Mouse (Mus musculus) midbrain, embryonic 15.5 days (tissue): ENCODE measurements around the gene March2. TPM values are rescaled to one million over a fixed set of nuclear protein-coding genes. Genes with fewer than 3 reads are reported as not detected.
"Not testable (repeated sequence)": the region's sequence is repeated elsewhere in the genome, so short reads cannot be mapped to it uniquely, and the experiment has no call there.

Experiments used
- ATAC-seq: fragments of 200-750 bp; cut with Nextera tagmentation; replicated peaks from 2 replicates; pipeline ENCODE4 v1.8.0; 2017; ENCODE audit warnings: moderate TSS enrichment
- H3K27ac ChIP-seq: fragments of 300-500 bp; sonication (generic); 2 replicates; pipeline ENCODE4 v1.5.1; 2015; ENCODE audit warnings: mild to moderate bottlenecking, inconsistent platforms
- H3K27me3 ChIP-seq: fragments of 300-500 bp; sonication (generic); replicated peaks from 2 replicates; pipeline ENCODE4 v1.6.1; 2015; ENCODE audit warnings: inconsistent platforms
- H3K36me3 ChIP-seq: fragments of 300-500 bp; sonication (generic); replicated peaks from 2 replicates; pipeline ENCODE4 v1.6.1; 2015; ENCODE audit warnings: inconsistent platforms
- H3K4me1 ChIP-seq: fragments of 300-500 bp; sonication (generic); 2 replicates; pipeline ENCODE4 v1.6.1; 2015; ENCODE audit warnings: inconsistent platforms
- H3K4me2 ChIP-seq: fragments of 300-500 bp; sonication (generic); 2 replicates; pipeline ENCODE4 v1.6.1; 2015; ENCODE audit warnings: inconsistent platforms, mild to moderate bottlenecking, moderate library complexity
- H3K4me3 ChIP-seq: fragments of 300-500 bp; sonication (generic); 2 replicates; pipeline ENCODE4 v1.5.1; 2015; ENCODE audit warnings: mild to moderate bottlenecking, inconsistent platforms
- H3K9ac ChIP-seq: fragments of 300-500 bp; sonication (generic); 2 replicates; pipeline ENCODE4 v1.6.1; 2015; ENCODE audit warnings: mild to moderate bottlenecking, inconsistent platforms
- H3K9me3 ChIP-seq: fragments of 300-500 bp; sonication (generic); 2 replicates; pipeline ENCODE4 v1.6.1; 2016; ENCODE audit warnings: inconsistent platforms
- WGBS: fragments of 180-500 bp; shearing (Covaris S2); methylation state at CpG from one replicate; pipeline ENCODE4 v1.1.7; 2015; ENCODE audit warnings: mixed read lengths; 5-methylcytosine and 5-hydroxymethylcytosine counted together
- polyA plus RNA-seq: library from polyadenylated mRNA; unstranded; fragments of >200 nt; fragmentation: Nextera tagmentation; extraction: Ambion mirVana; gene quantifications from 2 replicates; pipeline ENCODE4 v1.2.1, GENCODE M21; 2015

Gene March2
- polyA plus RNA-seq, 1 experiment from 2014 or later = 71.2 TPM

DNA sequence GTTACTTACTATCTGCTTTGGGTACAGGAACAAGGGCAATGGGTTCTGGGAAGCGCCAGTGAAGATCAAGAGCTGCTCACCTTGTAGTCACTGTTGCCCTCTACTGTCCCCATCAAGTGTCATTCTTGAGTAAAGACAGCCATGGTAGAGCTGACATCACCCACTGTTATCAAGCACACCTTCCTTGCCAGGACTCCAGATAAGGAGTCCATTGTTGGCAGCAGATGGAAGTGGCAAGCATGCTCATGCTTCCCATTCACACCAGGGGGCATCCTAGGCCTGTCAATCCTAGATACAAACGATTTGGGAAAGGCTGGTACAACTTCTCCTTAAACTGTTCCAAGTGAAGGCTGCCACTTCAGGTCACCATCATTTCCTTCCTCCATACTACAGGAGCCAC, 27.5 kb upstream of the March2 start:
- peaks cover 35% of the 10 kb centered on the region for H3K36me3 ChIP-seq
- H3K4me3 ChIP-seq = no peak overlapping the region
- no peaks in the 10 kb centered on the region for H3K9me3 ChIP-seq
- no peak overlapping the region for H3K27ac ChIP-seq
- no peak overlapping the region for H3K9ac ChIP-seq
- H3K27me3 ChIP-seq = no peaks in the 10 kb centered on the region
- 73% methylated on average over 2 of the region's 2 CpGs for WGBS
- no peak overlapping the region for H3K4me2 ChIP-seq
- ATAC-seq = no peak
- no peaks in the 10 kb centered on the region for H3K4me1 ChIP-seq

DNA sequence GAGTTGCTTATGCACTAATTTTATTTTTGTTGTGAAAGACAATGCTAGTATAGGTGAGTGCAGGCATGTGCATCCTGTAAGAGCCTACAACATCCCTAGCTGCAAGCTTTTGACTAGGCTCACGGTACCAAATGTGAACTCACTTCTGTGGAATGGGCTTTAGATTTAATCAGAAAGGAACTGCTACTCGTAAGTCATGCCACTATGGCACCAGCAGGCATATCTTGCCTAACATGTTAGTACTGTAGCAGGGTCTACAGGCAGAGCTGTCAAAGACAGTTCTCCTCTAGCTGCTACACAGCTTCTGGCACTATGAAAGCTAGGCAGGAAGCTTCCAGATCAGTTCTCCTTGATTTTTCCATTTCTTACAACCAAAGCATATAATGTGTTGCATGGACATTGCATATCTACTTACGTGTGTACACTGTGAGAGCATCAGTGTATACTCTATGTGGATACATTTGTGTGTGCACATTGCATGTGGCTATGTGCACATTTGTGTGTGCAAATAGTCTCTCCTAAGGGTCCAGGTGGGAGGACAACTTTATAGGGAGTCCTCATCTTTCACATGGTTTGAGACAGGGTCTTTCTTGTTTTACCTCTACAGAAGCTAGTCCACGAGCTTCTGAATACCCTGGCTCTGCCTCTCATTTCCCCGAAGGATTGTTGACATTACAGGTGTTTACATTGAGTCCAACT, 26.4 kb upstream of the March2 start:
- H3K27me3 ChIP-seq = no peaks in the 10 kb centered on the region
- 89% methylated on average over 5 of the region's 5 CpGs for WGBS
- peaks cover 35% of the 10 kb centered on the region for H3K36me3 ChIP-seq
- no peak overlapping the region for H3K27ac ChIP-seq
- H3K9me3 ChIP-seq = no peaks in the 10 kb centered on the region
- H3K9ac ChIP-seq = no peak overlapping the region
- no peaks in the 10 kb centered on the region for H3K4me1 ChIP-seq
- no peak overlapping the region for H3K4me3 ChIP-seq
- ATAC-seq = no peak
- H3K4me2 ChIP-seq = no peak overlapping the region

DNA sequence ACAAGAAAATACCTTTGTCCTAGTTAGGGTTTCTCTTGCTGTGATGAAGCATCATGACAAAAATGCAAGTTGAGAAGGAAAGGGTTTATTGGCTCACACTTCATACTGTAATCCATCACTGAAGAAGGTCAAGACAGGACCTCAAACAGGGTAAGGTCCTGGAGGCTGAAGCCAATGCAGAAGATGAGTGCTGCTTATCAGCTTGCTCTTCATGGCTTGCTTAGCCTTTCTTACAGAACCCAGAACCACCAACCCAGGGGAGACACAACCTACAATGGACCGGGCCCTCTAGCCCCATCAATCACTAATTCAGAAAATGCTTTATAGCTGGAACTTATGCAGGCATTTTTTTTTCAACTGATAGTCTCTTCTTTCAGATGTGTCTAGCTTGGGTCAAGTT, 23.9 kb upstream of the March2 start:
- Histone ChIP-seq H3K9me3 (no peaks in the 10 kb centered on the region), H3K27me3 (no peaks in the 10 kb centered on the region), H3K36me3 (peaks cover 17% of the 10 kb centered on the region), H3K9ac (no peak overlapping the region), H3K27ac (no peak overlapping the region), H3K4me2 (no peak overlapping the region), H3K4me1 (no peaks in the 10 kb centered on the region), H3K4me3 (no peak overlapping the region)
- no peak for ATAC-seq
- WGBS = 98% methylated on average over 1 of the region's 1 CpGs

DNA sequence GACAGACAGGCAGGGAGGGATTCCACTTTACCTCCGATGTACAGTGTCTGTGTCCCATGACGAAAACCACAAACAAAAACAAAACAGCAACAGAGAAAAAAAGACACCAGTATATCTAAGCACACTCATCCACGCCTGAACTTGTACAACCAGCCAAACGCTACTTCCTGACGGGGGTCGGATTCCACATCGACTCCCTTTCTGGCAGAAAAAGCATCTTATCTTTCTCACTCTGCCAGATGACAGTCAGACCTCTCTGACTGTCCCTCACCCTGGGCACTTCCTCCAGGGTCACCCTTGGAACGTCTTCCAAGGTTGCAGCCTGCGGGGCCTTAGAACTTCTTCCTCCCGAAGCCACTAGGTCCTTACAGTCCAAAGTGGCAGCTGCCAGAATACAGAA, 15.1 kb upstream of the March2 start:
- not testable (repeated sequence) for ATAC-seq, H3K4me3 ChIP-seq, H3K27me3 ChIP-seq, H3K27ac ChIP-seq, H3K9ac ChIP-seq, H3K4me1 ChIP-seq, H3K9me3 ChIP-seq, H3K4me2 ChIP-seq, H3K36me3 ChIP-seq
- WGBS = 86% methylated on average over 10 of the region's 10 CpGs

DNA sequence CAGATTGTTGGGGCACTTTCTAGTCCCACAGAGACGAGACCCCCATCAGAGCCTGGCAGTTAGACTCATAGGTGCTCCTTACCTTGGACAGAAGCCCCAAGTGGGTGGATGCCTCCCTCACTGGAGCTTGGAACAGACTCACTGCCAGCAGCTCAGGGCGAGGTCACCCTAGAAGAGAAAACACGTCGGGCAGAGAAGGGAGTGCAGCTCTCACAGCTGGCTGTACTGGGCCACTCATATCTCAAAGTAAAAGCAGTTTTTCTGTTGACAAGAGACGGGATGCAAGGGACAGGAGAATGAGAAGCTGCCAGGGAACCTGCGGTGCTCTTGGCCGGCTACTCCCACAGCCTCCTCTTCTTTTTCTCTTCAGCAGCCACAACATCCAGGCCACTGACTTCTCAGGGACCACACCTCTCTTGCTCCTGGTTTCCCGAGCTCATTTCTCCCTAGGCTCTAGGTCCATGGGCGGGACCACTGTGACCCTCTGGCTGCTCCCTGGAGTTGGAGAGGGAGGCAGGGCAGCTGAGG, 14.2 kb upstream of the March2 start:
- ATAC-seq, H3K4me3 ChIP-seq, H3K27ac ChIP-seq, H3K27me3 ChIP-seq, H3K9me3 ChIP-seq, H3K36me3 ChIP-seq, H3K9ac ChIP-seq, H3K4me2 ChIP-seq, H3K4me1 ChIP-seq: not testable (repeated sequence)
- WGBS = 76% methylated on average over 9 of the region's 9 CpGs

DNA sequence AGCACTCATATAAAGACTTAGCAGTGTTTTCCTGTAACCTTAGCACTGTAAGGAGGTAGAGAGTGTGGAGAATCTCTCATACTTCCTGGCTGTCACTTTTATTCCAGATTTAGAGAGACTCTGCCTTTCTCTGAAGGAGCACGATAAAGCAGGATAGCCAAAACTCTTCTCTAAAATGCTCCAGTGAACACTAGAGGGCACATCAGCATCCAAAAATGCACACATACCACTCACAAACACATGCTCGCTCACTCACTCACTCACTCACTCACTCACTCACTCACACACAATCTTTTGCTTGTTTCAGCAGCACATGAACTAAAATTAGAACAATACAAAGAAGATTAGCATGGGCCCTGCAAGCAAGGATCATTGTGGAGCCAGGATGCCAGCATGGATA, 10.7 kb upstream of the March2 start:
- 76% methylated on average over 2 of the region's 2 CpGs for WGBS
- no peak overlapping the region for H3K4me3 ChIP-seq

DNA sequence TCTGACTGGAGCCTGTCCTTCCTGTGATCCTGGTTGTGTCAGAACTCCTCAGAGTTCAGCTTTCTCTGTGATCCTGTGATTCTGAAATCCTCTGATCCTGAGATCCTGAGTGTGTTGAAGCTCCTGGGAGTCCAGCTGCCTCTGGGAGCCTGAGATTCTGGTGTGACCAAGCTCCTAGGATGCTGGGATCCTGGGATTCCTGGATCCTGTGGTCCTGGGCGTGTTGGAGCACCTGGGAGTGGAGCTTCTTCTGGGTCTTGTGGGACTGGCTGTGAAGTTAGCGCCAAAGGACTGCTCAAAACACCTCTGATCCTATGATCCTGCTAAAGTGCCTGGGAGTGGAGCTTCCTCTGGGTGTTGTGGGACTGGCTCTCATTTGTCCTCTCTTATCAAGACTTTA, 9.9 kb upstream of the March2 start:
- Histone ChIP-seq H3K4me1 (no peaks in the 10 kb centered on the region), H3K36me3 (no peaks in the 10 kb centered on the region), H3K4me3 (no peak overlapping the region), H3K9ac (no peak overlapping the region), H3K27me3 (no peaks in the 10 kb centered on the region), H3K4me2 (no peak overlapping the region), H3K27ac (no peak overlapping the region), H3K9me3 (no peaks in the 10 kb centered on the region)
- no peak for ATAC-seq
- WGBS = 82% methylated on average over 2 of the region's 2 CpGs

More for the DNA sequence above, 10.7 kb upstream of the March2 start:
- H3K36me3 ChIP-seq = no peaks in the 10 kb centered on the region
- ATAC-seq = no peak
- H3K9ac ChIP-seq = no peak overlapping the region
- H3K4me2 ChIP-seq = no peak overlapping the region
- no peaks in the 10 kb centered on the region for H3K9me3 ChIP-seq
- H3K4me1 ChIP-seq = no peaks in the 10 kb centered on the region
- no peaks in the 10 kb centered on the region for H3K27me3 ChIP-seq
- H3K27ac ChIP-seq = no peak overlapping the region

DNA sequence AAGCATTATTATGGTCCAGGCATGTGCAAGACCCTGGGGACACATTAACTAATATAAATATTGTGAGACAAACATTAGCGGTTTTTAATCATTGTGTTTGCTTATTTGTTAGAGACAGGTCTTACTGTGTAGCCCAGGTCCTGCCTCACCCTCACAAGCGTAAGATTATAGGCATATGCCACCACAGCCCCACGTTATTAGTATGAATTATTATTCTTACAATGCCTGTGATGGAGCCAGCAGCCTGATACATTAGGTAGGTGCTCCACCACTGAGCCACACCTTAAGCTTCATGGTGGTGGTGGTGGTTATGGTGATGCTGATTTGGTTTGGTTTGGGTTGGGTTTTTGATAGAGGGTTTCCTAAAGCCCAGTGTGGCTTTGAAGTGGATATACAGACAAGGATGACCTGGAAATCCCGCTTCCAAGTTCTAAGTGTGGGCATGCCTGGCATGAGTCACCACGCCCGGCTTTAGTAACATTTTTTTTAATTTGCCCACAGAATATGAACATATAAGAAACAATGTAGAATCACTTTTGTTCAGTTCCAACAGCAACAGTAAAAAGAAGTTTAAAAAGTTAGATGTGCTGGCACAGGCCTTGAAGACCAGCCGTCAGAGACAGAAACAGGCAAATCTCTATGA, 1.4 kb upstream of the March2 start:
- H3K36me3 ChIP-seq = no peaks in the 10 kb centered on the region
- no peaks in the 10 kb centered on the region for H3K9me3 ChIP-seq
- no peak overlapping the region for H3K9ac ChIP-seq
- peaks cover 4% of the 10 kb centered on the region; the same call in 1 of the 2 replicates for H3K4me1 ChIP-seq
- ATAC-seq = no peak
- no peak overlapping the region for H3K4me3 ChIP-seq
- H3K27me3 ChIP-seq = no peaks in the 10 kb centered on the region
- no peak overlapping the region for H3K4me2 ChIP-seq
- H3K27ac ChIP-seq = no peak overlapping the region
- WGBS = 95% methylated on average over 7 of the region's 7 CpGs

DNA sequence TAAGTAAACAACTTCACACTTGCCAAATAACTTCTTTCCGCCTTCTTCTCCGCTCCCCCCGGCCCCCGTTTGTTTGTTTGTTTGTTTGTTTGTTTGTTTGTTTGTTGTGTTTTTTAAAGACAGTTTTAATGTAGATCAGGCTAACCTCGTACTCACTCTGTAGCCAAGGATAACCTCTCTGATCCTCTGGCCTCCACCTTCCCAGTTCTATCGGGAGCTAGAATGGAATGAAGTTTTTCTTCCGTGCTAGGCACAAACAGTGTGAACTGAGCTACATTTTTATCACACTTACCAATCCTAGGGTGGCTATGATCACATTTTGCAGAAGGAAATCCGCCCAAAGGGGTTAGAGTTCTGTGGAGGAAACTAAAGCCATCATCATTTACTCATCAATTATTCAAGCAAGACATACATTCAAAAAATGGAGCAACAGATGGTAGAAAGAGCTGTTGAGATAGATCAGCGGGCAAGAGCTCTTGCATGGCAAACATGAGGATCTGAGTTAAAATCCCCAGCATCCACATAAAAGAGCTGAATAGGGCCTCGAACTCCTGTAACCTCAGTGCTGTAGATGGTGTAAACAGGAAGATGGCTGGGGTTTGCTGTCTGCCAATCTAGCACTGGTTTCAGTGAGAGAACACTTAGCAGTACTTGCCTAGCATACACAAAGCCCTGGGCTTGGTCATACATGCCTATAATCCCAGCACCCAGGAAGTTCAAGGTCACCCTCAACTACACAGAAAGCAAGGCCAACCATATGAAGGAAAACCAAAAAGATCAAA, 665 bp upstream of the March2 start:
- WGBS = 47% methylated on average over 10 of the region's 10 CpGs
- Histone ChIP-seq H3K27ac (no peak overlapping the region), H3K9ac (no peak overlapping the region)

DNA sequence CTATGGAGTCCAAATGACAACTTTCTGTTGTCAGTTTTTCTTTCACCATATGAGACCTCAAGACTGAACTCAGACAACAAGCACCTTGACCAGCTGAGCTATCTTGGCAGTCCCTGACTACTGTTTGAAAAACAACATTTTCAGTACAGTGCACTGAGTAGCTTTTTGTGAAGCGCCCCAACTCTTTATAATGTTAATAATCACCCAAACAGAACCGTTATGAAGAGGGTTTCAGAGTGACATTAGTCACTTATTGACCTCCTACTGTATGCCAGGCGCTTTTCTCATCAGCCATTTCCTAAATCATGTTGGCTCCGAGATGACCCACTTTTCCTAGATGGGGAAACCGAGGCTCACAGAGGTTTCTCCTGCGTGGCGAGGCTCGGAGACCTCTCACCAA, 488 bp downstream of the March2 start:
- Histone ChIP-seq H3K27ac (0 out of 2 replicates have a peak overlapping the region, but pooled peaks have one; percentile 9), H3K4me1 (peaks cover 4% of the 10 kb centered on the region; the same call in 1 of the 2 replicates), H3K9ac (peak overlapping the region; percentile 66), H3K36me3 (no peaks in the 10 kb centered on the region), H3K4me3 (peak overlapping the region; percentile 75), H3K4me2 (peak overlapping the region; percentile 68), H3K27me3 (no peaks in the 10 kb centered on the region), H3K9me3 (no peaks in the 10 kb centered on the region)
- ATAC-seq = no peak
- WGBS = 6% methylated on average over 8 of the region's 8 CpGs

More for the DNA sequence above, 665 bp upstream of the March2 start:
- H3K27me3 ChIP-seq = no peaks in the 10 kb centered on the region
- peak overlapping the region; percentile 75 for H3K4me3 ChIP-seq
- H3K36me3 ChIP-seq = no peaks in the 10 kb centered on the region
- ATAC-seq = peak; percentile 46
- H3K4me2 ChIP-seq = peak overlapping the region; percentile 68
- peaks cover 4% of the 10 kb centered on the region; the same call in 1 of the 2 replicates for H3K4me1 ChIP-seq
- H3K9me3 ChIP-seq = no peaks in the 10 kb centered on the region

DNA sequence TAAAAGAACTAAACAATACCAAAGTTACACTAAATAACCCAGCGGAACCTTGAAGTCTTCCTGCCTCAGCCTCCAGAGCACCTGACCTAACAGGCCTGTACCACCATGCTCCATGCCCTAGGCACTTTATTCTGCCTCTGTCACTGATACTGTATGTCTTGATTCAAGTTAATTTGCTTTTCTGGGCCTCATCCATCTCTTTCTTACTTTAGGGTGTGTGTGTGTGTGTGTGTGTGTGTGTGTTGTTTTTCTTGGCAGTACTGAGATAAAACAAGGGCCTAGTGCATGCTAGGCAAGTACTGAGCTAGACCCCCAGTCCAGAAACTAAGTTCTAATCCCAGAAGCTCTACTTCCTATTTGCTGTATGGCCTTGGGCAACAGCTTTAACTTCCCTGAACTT, 1.2 kb downstream of the March2 start:
- no peak overlapping the region for H3K27ac ChIP-seq
- no peak overlapping the region for H3K4me2 ChIP-seq
- ATAC-seq = no peak
- WGBS = 98% methylated on average over 1 of the region's 1 CpGs
- H3K27me3 ChIP-seq = no peaks in the 10 kb centered on the region
- no peak overlapping the region for H3K9ac ChIP-seq
- H3K4me1 ChIP-seq = peaks cover 4% of the 10 kb centered on the region; the same call in 1 of the 2 replicates
- no peaks in the 10 kb centered on the region for H3K9me3 ChIP-seq
- H3K36me3 ChIP-seq = no peaks in the 10 kb centered on the region
- H3K4me3 ChIP-seq = no peak overlapping the region

DNA sequence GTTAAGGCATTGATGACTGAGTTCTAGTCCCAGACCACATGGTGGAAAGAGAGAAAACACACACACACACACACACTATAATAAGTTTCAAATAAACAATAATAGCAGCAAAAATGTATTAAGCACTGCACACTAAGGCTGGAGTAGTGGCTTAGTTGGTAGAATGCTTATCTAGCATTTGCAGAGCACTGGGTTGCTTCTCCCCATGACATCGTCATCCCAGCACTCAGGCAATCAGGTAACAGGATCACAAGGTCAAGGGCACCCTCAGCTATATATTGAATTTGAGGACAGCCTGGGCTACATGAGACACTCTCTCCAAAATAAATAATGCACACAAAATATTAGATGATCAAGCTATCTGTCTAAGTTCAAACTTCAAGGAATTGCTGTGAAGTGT, 3.7 kb downstream of the March2 start:
- 90% methylated on average over 1 of the region's 1 CpGs for WGBS

More for the DNA sequence above, 3.7 kb downstream of the March2 start:
- Histone ChIP-seq H3K36me3 (no peaks in the 10 kb centered on the region), H3K27ac (no peak overlapping the region), H3K9ac (no peak overlapping the region), H3K9me3 (no peaks in the 10 kb centered on the region), H3K4me3 (no peak overlapping the region), H3K4me2 (no peak overlapping the region), H3K4me1 (peaks cover 4% of the 10 kb centered on the region; the same call in 1 of the 2 replicates), H3K27me3 (no peaks in the 10 kb centered on the region)
- ATAC-seq = no peak
